Mouse (Mus musculus) embryonic fibroblast, embryonic 13.5 days (primary cell): Measurements from ENCODE around the gene 2810408A11Rik.

Source experiments
- CTCF ChIP-seq: IDR thresholded peaks from 2 replicates; pipeline ENCODE4 v1.5.1; 2011; ENCODE audit warnings: mild to moderate bottlenecking, control low read depth, low read length, moderate library complexity, borderline replicate concordance; ENCODE audit not compliant: insufficient read depth
- POLR2A ChIP-seq: IDR thresholded peaks from 2 replicates; pipeline ENCODE4 v1.6.1; 2011; ENCODE audit warnings: low read depth, mild to moderate bottlenecking, control low read depth, low read length, moderate library complexity

DNA sequence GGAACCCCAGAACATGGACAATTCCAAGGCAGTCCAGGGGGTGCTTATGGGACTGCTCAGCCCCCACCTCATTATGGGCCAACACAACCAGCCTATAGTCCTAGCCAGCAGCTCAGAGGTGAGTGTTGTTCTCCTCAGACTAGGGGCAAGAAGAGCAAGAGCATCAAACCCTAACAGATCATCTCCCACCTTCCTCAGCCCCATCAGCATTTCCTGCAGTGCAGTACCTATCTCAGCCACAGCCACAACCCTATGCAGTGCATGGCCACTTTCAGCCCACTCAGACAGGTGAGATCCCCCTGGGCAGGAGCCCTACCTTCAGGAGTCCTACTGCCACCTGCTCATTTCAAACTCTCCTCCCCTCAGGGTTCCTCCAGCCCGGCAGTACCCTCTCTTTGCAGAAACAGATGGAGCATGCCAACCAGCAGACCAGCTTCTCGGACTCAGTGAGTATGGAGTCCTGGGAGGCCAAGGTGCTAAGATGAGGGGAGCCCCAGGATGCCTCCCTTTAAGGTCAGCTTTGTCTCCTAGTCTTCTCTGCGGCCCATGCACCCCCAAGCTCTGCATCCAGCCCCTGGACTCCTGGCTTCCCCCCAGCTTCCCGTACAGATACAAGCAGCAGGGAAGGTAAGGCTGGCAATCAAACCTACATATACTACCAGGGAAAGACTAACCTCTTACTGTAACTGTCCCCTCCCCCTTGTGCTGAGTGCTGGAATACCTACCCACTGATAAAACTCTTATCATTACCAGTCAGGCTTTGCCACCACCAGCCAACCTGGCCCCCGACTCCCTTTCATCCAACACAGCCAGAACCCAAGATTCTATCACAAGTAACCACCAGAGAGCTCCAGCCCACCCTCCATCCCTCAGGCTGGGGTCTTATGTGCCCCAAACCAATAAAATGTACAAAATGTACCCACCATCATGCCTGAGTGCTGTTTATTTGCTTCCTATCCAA lies 15.2 kb upstream of the 2810408A11Rik start:
- TF ChIP-seq CTCF (no peak), POLR2A (0 out of 2 replicates have a peak, but pooled peaks have one; percentile 11)
